Mouse (Mus musculus) myocyte (in vitro differentiated cells): ENCODE measurements around the gene Arl16.
A peak's percentile ranks its signal among the peaks of the same experiment; 100 is the strongest.

Source experiments
- E2F4 ChIP-seq: IDR thresholded peaks from one replicate; pipeline ENCODE4 v1.6.1; 2011; ENCODE audit warnings: mild to moderate bottlenecking, control low read depth, moderate library complexity; ENCODE audit not compliant: insufficient read depth
- MAX ChIP-seq: IDR thresholded peaks from one replicate; pipeline ENCODE4 v1.6.1; 2011; ENCODE audit warnings: low read depth, mild to moderate bottlenecking, control low read depth
- POLR2A ChIP-seq: IDR thresholded peaks from one replicate; pipeline ENCODE4 v1.6.1; 2011; ENCODE audit warnings: low read depth, mild to moderate bottlenecking, control low read depth, moderate library complexity; ENCODE audit not compliant: insufficient read length
- POLR2AphosphoS2 ChIP-seq: IDR thresholded peaks from one replicate; pipeline ENCODE4 v1.6.1; 2011; ENCODE audit warnings: low read depth, control low read depth; ENCODE audit not compliant: insufficient read length
- REST ChIP-seq: IDR thresholded peaks from one replicate; pipeline ENCODE4 v1.6.1; 2011; ENCODE audit warnings: mild to moderate bottlenecking, control low read depth, moderate library complexity; ENCODE audit not compliant: insufficient read depth, insufficient read length
- USF1 ChIP-seq: IDR thresholded peaks from one replicate; pipeline ENCODE4 v1.6.1; 2011; ENCODE audit warnings: low read depth, mild to moderate bottlenecking, control low read depth, moderate library complexity

DNA sequence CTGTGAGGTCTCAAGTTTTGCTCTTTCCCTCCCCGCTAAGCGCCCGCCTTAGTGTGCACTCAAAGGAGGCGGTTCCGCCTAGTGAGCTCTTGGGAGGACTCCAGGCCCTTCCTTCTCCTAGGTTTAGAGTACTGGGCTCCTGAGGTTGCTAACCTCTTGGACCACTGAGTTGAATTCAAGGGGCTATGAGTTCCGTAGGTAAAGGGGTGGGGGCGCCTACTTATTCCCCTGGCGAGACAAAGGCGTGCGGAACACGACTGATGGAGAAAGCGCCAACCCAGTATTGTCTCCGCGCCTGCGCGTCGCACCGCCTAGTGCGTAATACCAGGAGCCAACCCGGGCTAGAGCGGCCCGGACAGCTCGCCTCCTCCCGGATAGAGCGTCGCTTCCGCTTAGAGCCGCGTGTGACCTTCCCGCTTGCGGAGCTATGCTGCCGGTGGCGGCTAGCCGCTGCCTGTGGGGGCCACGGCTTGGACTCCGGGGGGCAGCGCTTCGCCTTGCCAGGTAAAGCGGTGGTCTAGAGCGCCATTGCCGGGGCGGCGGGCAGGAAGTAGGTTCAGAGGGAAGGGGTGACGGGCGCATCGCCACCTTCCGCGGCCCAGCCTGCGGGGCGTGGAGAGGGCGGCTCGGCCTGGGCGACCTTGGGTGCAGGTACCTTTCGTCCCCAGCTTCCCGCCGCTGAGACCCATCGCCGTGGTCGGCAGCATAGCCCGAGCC lies 17.0 kb upstream of the Arl16 start, which contains the start of gene Mrpl12:
- TF ChIP-seq POLR2A (peak; percentile 84), POLR2AphosphoS2 (peak; percentile 90), E2F4 (no peak), USF1 (no peak), MAX (no peak), REST (no peak)
